Mouse (Mus musculus): ENCODE data around the gene Usp54.

- TF ChIP-seq CTCF (IDR thresholded peaks at IDR 0.05; ENCODE audit: low read depth, low read length) (no peak), TAL1 (conservative IDR thresholded peaks at IDR 0.05; ENCODE audit: low read depth, low read length) (no peak), GATA2 (IDR thresholded peaks at IDR 0.05; ENCODE audit: borderline replicate concordance, low read depth, low read length) (no peak), GATA1 (IDR thresholded peaks at IDR 0.05; ENCODE audit: borderline replicate concordance, low read length) (no peak), POLR2AphosphoS5 (IDR thresholded peaks at IDR 0.05; ENCODE audit: insufficient replicate concordance, low read depth, low read length) (no peak)
Measured at GRCm38 (mm10) chr14:20645547-20645946, 4.7 kb upstream of the Usp54 start.

All from G1E (cell line).